Mouse (Mus musculus) v-Abl transformed pro-B cells (cell line): ENCODE measurements around the gene Pdzd2.

ENCODE experiments used
- in situ Hi-C, 2 experiments: fragments of 400-800 bp; cut with MboI; formaldehyde crosslinking; loops; one replicate each; pipeline ENCODE4 v1.15.1; 2025; ENCODE audit not compliant: unreplicated experiment in 2 of 2

Pdzd2 gene

GRCm38 (mm10) chr15:12735208-12735607 lies 4.5 kb downstream of the Pdzd2 start:
- in situ Hi-C loops: no loop called here

- in situ Hi-C loops: no loop called here
Measured at GRCm38 (mm10) chr15:12734221-12734620, 5.5 kb downstream of the Pdzd2 start.

GRCm38 (mm10) chr15:12732613-12733012 lies 7.1 kb downstream of the Pdzd2 start:
- in situ Hi-C loops: no loop called here

GRCm38 (mm10) chr15:12728381-12728780 lies 11.3 kb downstream of the Pdzd2 start:
- in situ Hi-C loops: no loop called here

GRCm38 (mm10) chr15:12725256-12725655 lies 14.5 kb downstream of the Pdzd2 start:
- in situ Hi-C loops: no loop called here

- in situ Hi-C loops: no loop called here
Measured at GRCm38 (mm10) chr15:12721684-12722500, 17.8 kb downstream of the Pdzd2 start.

- in situ Hi-C loops: no loop called here
Measured at GRCm38 (mm10) chr15:12718819-12719218, 20.9 kb downstream of the Pdzd2 start.

- in situ Hi-C loops: no loop called here
Measured at GRCm38 (mm10) chr15:12717410-12717809, 22.3 kb downstream of the Pdzd2 start.

- in situ Hi-C loops: no loop called here
Measured at GRCm38 (mm10) chr15:12716881-12717280, 22.8 kb downstream of the Pdzd2 start.

GRCm38 (mm10) chr15:12714322-12714721 lies 25.4 kb downstream of the Pdzd2 start:
- in situ Hi-C loops: no loop called here

- in situ Hi-C loops: no loop called here
Measured at GRCm38 (mm10) chr15:12713216-12713615, 26.5 kb downstream of the Pdzd2 start.

- in situ Hi-C loops: no loop called here
Measured at GRCm38 (mm10) chr15:12710036-12710435, 29.7 kb downstream of the Pdzd2 start.

- in situ Hi-C loops: no loop called here
Measured at GRCm38 (mm10) chr15:12708297-12708696, 31.4 kb downstream of the Pdzd2 start.

GRCm38 (mm10) chr15:12706902-12707301 lies 32.8 kb downstream of the Pdzd2 start:
- in situ Hi-C loops: no loop called here

- in situ Hi-C loops: no loop called here
Measured at GRCm38 (mm10) chr15:12700367-12700766, 39.4 kb downstream of the Pdzd2 start.

- in situ Hi-C loops: no loop called here
Measured at GRCm38 (mm10) chr15:12697741-12698140, 42.0 kb downstream of the Pdzd2 start.

- in situ Hi-C loops: no loop called here
Measured at GRCm38 (mm10) chr15:12696889-12697288, 42.8 kb downstream of the Pdzd2 start.

- in situ Hi-C loops: no loop called here
Measured at GRCm38 (mm10) chr15:12689716-12690381, 49.9 kb downstream of the Pdzd2 start.

GRCm38 (mm10) chr15:12682549-12682948 lies 57.2 kb downstream of the Pdzd2 start:
- in situ Hi-C loops: no loop called here

GRCm38 (mm10) chr15:12681891-12682290 lies 57.8 kb downstream of the Pdzd2 start:
- in situ Hi-C loops: no loop called here

GRCm38 (mm10) chr15:12680750-12681149 lies 59.0 kb downstream of the Pdzd2 start:
- in situ Hi-C loops: no loop called here

GRCm38 (mm10) chr15:12679996-12680395 lies 59.7 kb downstream of the Pdzd2 start:
- in situ Hi-C loops: no loop called here
